Mouse (Mus musculus): ENCODE data around the gene Tsku.

Tsku gene

GRCm38 (mm10) chr7:98324228-98324627 lies 36.9 kb downstream of the Tsku start:
- DNase-seq = peak in 1 of 2 experiments; percentile 33

GRCm38 (mm10) chr7:98323288-98324019 lies 37.7 kb downstream of the Tsku start:
- DNase-seq = peak; percentile 41 to 52

GRCm38 (mm10) chr7:98322415-98322814 lies 38.7 kb downstream of the Tsku start:
- no peak for DNase-seq

GRCm38 (mm10) chr7:98321083-98321482 lies 40.0 kb downstream of the Tsku start, which contains the start of gene Acer3:
Gene Acer3, minus strand, starts transcription at chr7:98321208.
- DNase-seq = no peak

GRCm38 (mm10) chr7:98320006-98320556 lies 41.0 kb downstream of the Tsku start:
- DNase-seq = no peak

- DNase-seq = peak in 1 of 2 experiments; percentile 20
These were observed 44.6 kb downstream of the Tsku start for GRCm38 (mm10) chr7:98316568-98316967.

GRCm38 (mm10) chr7:98315087-98315486 lies 46.0 kb downstream of the Tsku start:
- no peak for DNase-seq

- DNase-seq = no peak
These were observed 48.8 kb downstream of the Tsku start for GRCm38 (mm10) chr7:98312185-98312920.

- DNase-seq = no peak
These were observed 50.9 kb downstream of the Tsku start for GRCm38 (mm10) chr7:98310266-98310665.

- DNase-seq = peak; percentile 96 to 99
These were observed 51.7 kb downstream of the Tsku start for GRCm38 (mm10) chr7:98309219-98310030.

GRCm38 (mm10) chr7:98308607-98309218 lies 52.4 kb downstream of the Tsku start:
- peak in 1 of 2 experiments; percentile 14 for DNase-seq

GRCm38 (mm10) chr7:98307921-98308606 lies 53.1 kb downstream of the Tsku start:
- DNase-seq = no peak

GRCm38 (mm10) chr7:98307411-98307810 lies 53.7 kb downstream of the Tsku start:
- DNase-seq = no peak
